Mouse (Mus musculus): ENCODE measurements around the gene Bex2.

GRCm38 (mm10) chrX:136051219-136051618 is 16.8 kb downstream of the Bex2 start:
- no peak for TF ChIP-seq GATA1 (IDR thresholded peaks at IDR 0.05; ENCODE audit: borderline replicate concordance, low read length)
- no peak for TF ChIP-seq FLI1 (IDR thresholded peaks at IDR 0.05; ENCODE audit: low read length)

Measured in megakaryocyte, embryonic 14.5 days (primary cell).